Mouse (Mus musculus) limb, embryonic 11.5 days (tissue): ENCODE measurements around the gene Chd4. TPM values are rescaled to one million over a fixed set of nuclear protein-coding genes. Genes with fewer than 3 reads are reported as not detected.
"Not testable (repeated sequence)": the region's sequence is repeated elsewhere in the genome, so short reads cannot be mapped to it uniquely, and the experiment has no call there.

ENCODE experiments used
- ATAC-seq: fragments of 200-750 bp; cut with Nextera tagmentation; 2 replicates; pipeline ENCODE4 v1.8.0; 2017; ENCODE audit warnings: low read depth; ENCODE audit not compliant: insufficient number of reproducible peaks, low FRiP score, low TSS enrichment
- DNase-seq: peaks from one replicate; pipeline ENCODE4 v3.0.0-alpha.2; 2015; ENCODE audit warnings: low spot score
- H3K27ac ChIP-seq: fragments of 300-500 bp; sonication (generic); replicated peaks from 2 replicates; pipeline ENCODE4 v1.5.1; 2014; ENCODE audit warnings: low read depth, mild to moderate bottlenecking, low read length
- H3K27me3 ChIP-seq: fragments of 300-500 bp; sonication (generic); 2 replicates; pipeline ENCODE4 v1.6.1; 2014; ENCODE audit warnings: mild to moderate bottlenecking, low read length, mixed read lengths; ENCODE audit not compliant: control insufficient read depth, insufficient read depth
- H3K36me3 ChIP-seq: fragments of 300-500 bp; sonication (generic); 2 replicates; pipeline ENCODE4 v1.6.1; 2014; ENCODE audit warnings: mild to moderate bottlenecking, low read length, moderate library complexity, mixed read lengths; ENCODE audit not compliant: control insufficient read depth, insufficient read depth
- H3K4me1 ChIP-seq: fragments of 300-500 bp; sonication (generic); 2 replicates; pipeline ENCODE4 v1.6.1; 2014; ENCODE audit warnings: low read length, mixed read lengths; ENCODE audit not compliant: control insufficient read depth, insufficient read depth
- H3K4me2 ChIP-seq: fragments of 300-500 bp; sonication (generic); 2 replicates; pipeline ENCODE4 v1.6.1; 2014; ENCODE audit warnings: low read depth, mild to moderate bottlenecking, moderate library complexity; ENCODE audit not compliant: severe bottlenecking
- H3K4me3 ChIP-seq: fragments of 300-500 bp; sonication (generic); 2 replicates; pipeline ENCODE4 v1.5.1; 2014; ENCODE audit warnings: low read depth, low read length
- H3K9ac ChIP-seq: fragments of 300-500 bp; sonication (generic); 2 replicates; pipeline ENCODE4 v1.6.1; 2014; ENCODE audit warnings: mild to moderate bottlenecking, low read length
- H3K9me3 ChIP-seq: fragments of 300-500 bp; sonication (generic); 2 replicates; pipeline ENCODE4 v1.6.1; 2016; ENCODE audit warnings: low read length; ENCODE audit not compliant: control insufficient read depth
- WGBS: fragments of 180-500 bp; shearing (Covaris S2); extraction: QIAGEN DNeasy Blood & Tissue Kit; methylation state at CpG from one replicate; pipeline ENCODE4 v1.1.7; 2014; 5-methylcytosine and 5-hydroxymethylcytosine counted together
- polyA plus RNA-seq: library from polyadenylated mRNA; unstranded; fragments of >200 nt; fragmentation: Nextera tagmentation; extraction: Ambion mirVana; gene quantifications from 2 replicates; pipeline ENCODE4 v1.2.1, GENCODE M21; 2014

Gene Chd4
- polyA plus RNA-seq = 110 and 117 TPM in 2 replicates

DNA sequence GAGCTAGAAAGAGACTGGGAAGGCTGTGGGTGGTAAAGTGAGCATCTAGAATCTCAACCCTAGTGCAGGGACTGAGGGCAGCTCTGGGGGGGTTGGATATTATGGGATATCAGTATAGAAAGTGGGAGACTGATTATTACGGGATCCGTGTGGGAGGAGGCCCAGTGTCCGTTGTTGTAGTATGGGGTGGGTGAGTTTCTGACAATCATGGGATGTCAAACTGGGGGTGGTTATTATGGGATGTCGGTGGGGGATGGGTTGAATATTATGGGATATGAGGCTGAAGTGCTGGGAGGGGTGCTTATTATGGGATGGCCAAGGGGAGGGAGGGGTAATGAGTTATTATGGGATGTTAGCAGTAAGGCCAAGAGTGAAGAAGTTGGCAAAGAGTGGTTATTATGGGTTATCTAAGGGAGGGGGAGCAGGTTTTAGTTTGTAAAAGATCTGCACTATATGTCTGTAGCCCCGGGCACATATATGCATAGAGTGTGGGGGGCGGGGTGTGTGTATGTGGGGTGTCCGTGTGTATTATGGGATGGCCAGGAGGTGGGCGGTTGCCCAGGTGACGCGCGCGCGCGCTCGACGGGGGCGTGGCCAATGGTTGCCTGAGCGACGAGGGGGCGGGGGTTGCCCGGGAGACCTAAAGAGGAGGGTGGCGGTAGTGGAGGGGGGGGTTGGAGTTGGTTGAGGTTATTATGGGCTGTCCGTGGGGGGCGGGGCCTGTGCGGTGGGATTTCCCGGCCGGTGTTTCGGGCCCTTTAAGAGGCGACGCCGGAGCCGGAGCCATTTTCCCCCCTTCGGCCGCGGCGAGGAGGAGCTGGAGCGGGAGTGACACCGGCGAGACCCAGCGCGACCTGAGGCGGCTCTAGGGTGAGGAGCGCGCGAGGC, at the start of gene Chd4:
Gene Chd4, plus strand, starts transcription at position 591 of the 888 bp plus-strand sequence.
- H3K4me3 ChIP-seq = peak within 1 kb of the TSS; percentile 100
- ATAC-seq (peak; percentile 75), DNase-seq (peak; percentile 92)
- H3K9ac ChIP-seq = peak within 1 kb of the TSS; percentile 89
- WGBS = 3% methylated on average over 43 of the region's 45 CpGs
- peaks cover 10% of the 10 kb centered on the region for H3K36me3 ChIP-seq
- peak within 1 kb of the TSS; percentile 94 for H3K4me2 ChIP-seq
- H3K4me1 ChIP-seq = peaks cover 29% of the 10 kb centered on the region
- no peaks in the 10 kb centered on the region for H3K27me3 ChIP-seq
- peak within 1 kb of the TSS; percentile 95 for H3K27ac ChIP-seq
- no peaks in the 10 kb centered on the region for H3K9me3 ChIP-seq

- no peak overlapping the region for H3K27ac ChIP-seq
- no peak overlapping the region for H3K4me2 ChIP-seq
- H3K9ac ChIP-seq = no peak overlapping the region
- H3K27me3 ChIP-seq = no peaks in the 10 kb centered on the region
- no peaks in the 10 kb centered on the region for H3K9me3 ChIP-seq
- WGBS = 42% methylated on average over 5 of the region's 5 CpGs
- ATAC-seq (no peak), DNase-seq (peak; percentile 85)
- H3K36me3 ChIP-seq = peaks cover 27% of the 10 kb centered on the region
- H3K4me1 ChIP-seq = no peaks in the 10 kb centered on the region
- no peak overlapping the region for H3K4me3 ChIP-seq
These were observed 49.1 kb upstream of the Chd4 start for GRCm38 (mm10) chr6:125046691-125047090.

- 0 out of 2 replicates have a peak within 1 kb of the TSS, but pooled peaks have one; percentile 2 for H3K27ac ChIP-seq
- 33% methylated on average over 20 of the region's 20 CpGs for WGBS
- peaks cover 31% of the 10 kb centered on the region for H3K36me3 ChIP-seq
- no peak within 1 kb of the TSS for H3K4me2 ChIP-seq
- H3K9me3 ChIP-seq = no peaks in the 10 kb centered on the region
- DNase-seq (peak; percentile 37), ATAC-seq (no peak)
- no peaks in the 10 kb centered on the region for H3K27me3 ChIP-seq
- peak within 1 kb of the TSS; percentile 0; the same call in 1 of the 2 replicates for H3K4me3 ChIP-seq
- no peaks in the 10 kb centered on the region for H3K4me1 ChIP-seq
- H3K9ac ChIP-seq = no peak within 1 kb of the TSS
These were observed 46.1 kb upstream of the Chd4 start, which contains the start of gene Acrbp for GRCm38 (mm10) chr6:125049678-125050077. Gene Acrbp, plus strand, starts transcription at chr6:125049689.

DNA sequence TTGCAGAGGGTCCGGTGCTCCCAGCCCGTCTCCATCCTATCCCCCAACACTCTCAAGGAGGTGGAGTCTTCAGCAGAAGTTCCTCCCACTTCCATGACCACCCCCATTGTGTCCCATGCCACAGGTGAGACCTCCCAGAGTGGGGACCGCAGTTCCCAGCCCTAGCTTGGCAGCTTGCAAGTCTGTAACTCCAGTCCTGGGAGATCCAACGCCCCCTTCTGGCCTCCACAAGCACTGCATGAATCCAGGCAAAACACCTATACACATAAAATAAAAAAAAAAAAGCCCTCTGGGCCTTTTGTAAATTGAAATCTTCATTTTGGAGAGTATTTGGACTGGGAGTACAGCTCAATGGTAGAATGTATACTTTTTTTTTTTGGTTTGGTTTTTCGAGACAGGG, 44.5 kb upstream of the Chd4 start:
- Histone ChIP-seq H3K4me2 (no peak overlapping the region), H3K27ac (no peak overlapping the region), H3K4me1 (no peaks in the 10 kb centered on the region), H3K9me3 (no peaks in the 10 kb centered on the region), H3K27me3 (no peaks in the 10 kb centered on the region), H3K4me3 (no peak overlapping the region), H3K9ac (no peak overlapping the region), H3K36me3 (peaks cover 31% of the 10 kb centered on the region)
- no peak for ATAC-seq
- no peak for DNase-seq
- WGBS = 63% methylated on average over 5 of the region's 5 CpGs

DNA sequence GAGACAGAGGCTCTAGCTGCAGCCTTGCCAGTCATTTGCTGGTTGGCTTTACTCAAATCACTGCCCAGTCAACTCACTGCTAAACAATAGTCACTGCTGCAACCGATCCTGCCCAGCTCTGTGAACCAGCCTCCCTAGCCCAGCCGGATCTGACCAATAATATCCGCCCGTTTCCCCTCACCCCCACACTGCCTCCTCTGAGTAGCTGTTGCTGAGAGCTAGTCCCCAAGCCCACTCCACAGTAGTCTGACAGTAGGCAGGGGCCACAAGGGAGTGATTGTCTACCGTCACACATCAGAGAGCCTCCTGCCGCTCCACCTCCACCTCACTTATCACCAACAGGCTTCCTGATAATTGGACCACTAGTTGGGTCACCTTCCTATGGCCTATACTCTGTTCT, 34.3 kb upstream of the Chd4 start:
- Histone ChIP-seq H3K4me2 (no peak overlapping the region), H3K9me3 (no peaks in the 10 kb centered on the region), H3K4me1 (0 out of 2 replicates have a peak, but pooled peaks cover 2% of the 10 kb centered on the region), H3K4me3 (no peak overlapping the region), H3K9ac (no peak overlapping the region), H3K36me3 (no peaks in the 10 kb centered on the region), H3K27ac (no peak overlapping the region), H3K27me3 (no peaks in the 10 kb centered on the region)
- 51% methylated on average over 6 of the region's 6 CpGs for WGBS
- DNase-seq (no peak), ATAC-seq (no peak)

DNA sequence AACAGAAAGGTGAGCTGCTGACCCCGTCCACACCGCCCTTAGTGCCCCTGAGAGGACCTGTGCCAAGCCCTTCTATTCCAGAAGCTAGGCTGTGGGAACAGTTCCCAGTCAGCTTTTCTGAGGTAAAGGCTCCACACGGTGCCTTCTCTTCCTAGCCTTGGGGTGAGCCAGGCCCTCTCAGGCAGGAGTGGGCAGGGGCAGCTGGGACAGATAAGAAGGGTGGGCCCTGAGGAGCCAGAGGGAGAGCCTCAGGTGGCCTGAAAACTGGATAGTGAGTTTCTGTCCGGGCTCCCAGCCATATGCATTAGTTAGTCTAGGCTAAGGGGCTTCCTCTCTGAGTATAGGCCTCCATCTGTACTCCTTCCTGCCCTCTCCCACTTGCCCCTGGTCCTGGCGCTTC, 33.3 kb upstream of the Chd4 start:
- Histone ChIP-seq H3K36me3 (no peaks in the 10 kb centered on the region), H3K9ac (no peak overlapping the region), H3K27ac (no peak overlapping the region), H3K27me3 (no peaks in the 10 kb centered on the region), H3K9me3 (no peaks in the 10 kb centered on the region), H3K4me1 (0 out of 2 replicates have a peak, but pooled peaks cover 2% of the 10 kb centered on the region), H3K4me2 (no peak overlapping the region), H3K4me3 (no peak overlapping the region)
- 88% methylated on average over 5 of the region's 5 CpGs for WGBS
- ATAC-seq (no peak), DNase-seq (no peak)

GRCm38 (mm10) chr6:125063906-125064305, 31.9 kb upstream of the Chd4 start:
- WGBS = 89% methylated on average over 6 of the region's 6 CpGs
- no peak overlapping the region for H3K9ac ChIP-seq
- H3K4me1 ChIP-seq = 0 out of 2 replicates have a peak, but pooled peaks cover 2% of the 10 kb centered on the region

GRCm38 (mm10) chr6:125065223-125065622, 30.6 kb upstream of the Chd4 start:
- not testable (repeated sequence) for H3K4me1 ChIP-seq, H3K9ac ChIP-seq, H3K27me3 ChIP-seq, H3K4me2 ChIP-seq, H3K4me3 ChIP-seq, H3K9me3 ChIP-seq, H3K36me3 ChIP-seq, DNase-seq, H3K27ac ChIP-seq, ATAC-seq
- WGBS = no CpG with 5 or more reads among the region's 1 CpGs

More at GRCm38 (mm10) chr6:125063906-125064305, 31.9 kb upstream of the Chd4 start:
- Histone ChIP-seq H3K9me3 (no peaks in the 10 kb centered on the region), H3K27me3 (no peaks in the 10 kb centered on the region), H3K4me2 (no peak overlapping the region), H3K4me3 (no peak overlapping the region), H3K27ac (no peak overlapping the region), H3K36me3 (no peaks in the 10 kb centered on the region)
- DNase-seq (no peak), ATAC-seq (no peak)
